Mouse (Mus musculus) embryonic facial prominence, embryonic 13.5 days (tissue): ENCODE results near the gene Prkar1b. TPM values are rescaled to one million over a fixed set of nuclear protein-coding genes. Genes with fewer than 3 reads are reported as not detected.

Source experiments
- ATAC-seq: fragments of 200-750 bp; cut with Nextera tagmentation; 2 replicates; pipeline ENCODE4 v1.8.0; 2017; ENCODE audit warnings: low read depth; ENCODE audit not compliant: insufficient number of reproducible peaks, insufficient read depth, low FRiP score, low TSS enrichment
- H3K27ac ChIP-seq: fragments of 300-500 bp; sonication (generic); 2 replicates; pipeline ENCODE4 v1.5.1; 2015; ENCODE audit warnings: moderate library complexity, mild to moderate bottlenecking, inconsistent platforms
- H3K27me3 ChIP-seq: fragments of 300-500 bp; sonication (generic); 2 replicates; pipeline ENCODE4 v1.6.1; 2015; ENCODE audit warnings: mild to moderate bottlenecking, inconsistent platforms
- H3K36me3 ChIP-seq: fragments of 300-500 bp; sonication (generic); 2 replicates; pipeline ENCODE4 v1.6.1; 2015; ENCODE audit warnings: mild to moderate bottlenecking, inconsistent platforms
- H3K4me1 ChIP-seq: fragments of 300-500 bp; sonication (generic); 2 replicates; pipeline ENCODE4 v1.6.1; 2015; ENCODE audit warnings: inconsistent platforms
- H3K4me2 ChIP-seq: fragments of 300-500 bp; sonication (generic); 2 replicates; pipeline ENCODE4 v1.6.1; 2015; ENCODE audit warnings: moderate library complexity, mild to moderate bottlenecking, inconsistent platforms
- H3K4me3 ChIP-seq: fragments of 300-500 bp; sonication (generic); 2 replicates; pipeline ENCODE4 v1.5.1; 2015; ENCODE audit warnings: mild to moderate bottlenecking, inconsistent platforms
- H3K9ac ChIP-seq: fragments of 300-500 bp; sonication (generic); 2 replicates; pipeline ENCODE4 v1.6.1; 2015; ENCODE audit warnings: mild to moderate bottlenecking, inconsistent platforms
- H3K9me3 ChIP-seq: fragments of 300-500 bp; sonication (generic); 2 replicates; pipeline ENCODE4 v1.6.1; 2016; ENCODE audit warnings: inconsistent platforms
- WGBS: fragments of 180-500 bp; shearing (Covaris S2); methylation state at CpG from one replicate; pipeline ENCODE4 v1.1.7; 2015; ENCODE audit warnings: mixed read lengths; 5-methylcytosine and 5-hydroxymethylcytosine counted together
- polyA plus RNA-seq: library from polyadenylated mRNA; unstranded; fragments of >200 nt; fragmentation: Nextera tagmentation; extraction: Ambion mirVana; gene quantifications from 2 replicates; pipeline ENCODE4 v1.2.1, GENCODE M21; 2015

Gene Prkar1b
- polyA plus RNA-seq, 1 experiment from 2014 or later: 27.7 TPM

DNA sequence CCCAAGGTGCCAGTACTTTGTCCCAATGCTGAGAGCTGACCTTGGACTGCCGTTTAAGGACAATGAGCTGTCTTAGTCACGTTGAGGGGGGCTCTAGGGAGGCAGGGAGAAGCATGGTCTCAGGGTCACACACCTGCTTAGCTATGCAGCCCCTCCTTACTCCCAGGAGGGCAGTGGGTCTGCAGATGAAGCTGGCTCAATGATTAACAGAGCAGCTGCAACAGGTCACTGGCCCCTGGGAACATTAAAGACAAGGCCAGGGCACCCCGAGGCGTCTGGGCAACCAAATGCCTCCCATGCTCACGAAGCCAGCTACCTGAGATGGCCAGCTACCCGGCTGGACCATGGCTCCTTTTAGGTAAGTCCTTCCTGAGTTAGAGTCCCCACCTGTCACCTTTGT is 129.2 kb downstream of the Prkar1b start:
- Histone ChIP-seq H3K27me3 (no peaks in the 10 kb centered on the region), H3K27ac (no peak overlapping the region), H3K9me3 (no peaks in the 10 kb centered on the region), H3K4me1 (no peaks in the 10 kb centered on the region), H3K9ac (no peak overlapping the region), H3K36me3 (peaks cover 12% of the 10 kb centered on the region), H3K4me3 (no peak overlapping the region), H3K4me2 (no peak overlapping the region)
- no peak for ATAC-seq
- 69% methylated on average over 6 of the region's 6 CpGs for WGBS

DNA sequence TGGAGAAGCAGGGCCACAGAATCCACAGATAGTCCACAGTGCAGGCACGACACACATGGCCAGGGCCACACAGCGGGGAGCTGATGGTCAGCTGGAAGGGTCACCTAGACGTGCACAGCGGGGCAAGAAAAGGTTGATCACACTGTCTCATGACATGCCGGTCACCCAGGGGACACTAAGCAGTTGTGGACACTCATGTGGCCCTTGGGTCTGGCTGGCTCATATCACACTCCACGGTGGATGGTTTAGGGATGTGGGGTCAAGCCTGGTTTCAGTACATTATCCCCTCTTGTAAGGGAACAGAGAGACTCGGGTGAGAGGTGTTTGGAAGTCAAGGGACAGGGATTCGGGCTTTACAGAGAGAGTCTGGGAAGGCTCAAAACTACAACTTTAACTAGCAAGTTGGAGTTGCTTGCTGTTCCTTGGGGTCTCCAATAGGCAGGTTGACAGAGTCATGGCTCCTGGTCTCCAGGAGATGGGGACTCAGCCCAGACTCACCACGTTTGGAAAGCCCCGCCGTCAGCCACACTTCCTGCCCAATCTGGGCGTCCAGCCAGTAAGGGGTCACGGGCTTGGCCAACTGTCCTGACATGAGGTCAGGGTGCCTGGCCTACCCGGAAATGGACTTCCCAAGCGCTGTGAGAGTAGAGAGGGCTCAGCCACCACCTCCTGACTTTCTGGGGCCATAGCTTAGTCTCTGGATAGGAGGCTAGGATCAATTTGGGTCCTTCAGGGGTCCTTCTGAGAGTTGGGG is 132.3 kb downstream of the Prkar1b start:
- peaks cover 12% of the 10 kb centered on the region for H3K36me3 ChIP-seq
- H3K27ac ChIP-seq: no peak overlapping the region
- no peak overlapping the region for H3K4me2 ChIP-seq
- H3K4me1 ChIP-seq: no peaks in the 10 kb centered on the region
- H3K9ac ChIP-seq: no peak overlapping the region
- H3K9me3 ChIP-seq: no peaks in the 10 kb centered on the region
- WGBS: 81% methylated on average over 15 of the region's 15 CpGs
- no peak overlapping the region for H3K4me3 ChIP-seq
- no peak for ATAC-seq
- no peaks in the 10 kb centered on the region for H3K27me3 ChIP-seq

DNA sequence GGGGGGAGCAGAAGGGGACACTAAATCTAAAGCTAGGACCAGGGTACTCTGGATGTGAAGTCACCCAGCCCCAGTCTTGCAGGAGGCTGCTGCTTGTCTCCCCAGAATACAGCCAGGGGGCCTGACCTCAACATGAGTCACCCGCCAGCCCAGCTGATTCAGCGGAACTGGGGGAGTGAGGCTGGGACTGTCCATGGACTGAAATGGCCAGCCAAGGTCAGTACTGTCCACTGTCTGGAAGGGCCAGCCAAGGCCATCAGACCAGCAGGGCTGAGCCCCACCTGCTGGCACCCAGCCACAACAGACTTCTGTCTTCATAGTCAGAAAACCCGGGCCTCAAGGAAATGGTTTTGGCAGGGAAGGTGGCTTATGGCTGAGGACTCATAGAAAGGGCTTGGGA is 134.7 kb downstream of the Prkar1b start:
- H3K27me3 ChIP-seq: no peaks in the 10 kb centered on the region
- no peak overlapping the region for H3K4me3 ChIP-seq
- WGBS: 72% methylated on average over 3 of the region's 3 CpGs
- peaks cover 12% of the 10 kb centered on the region for H3K36me3 ChIP-seq
- H3K27ac ChIP-seq: no peak overlapping the region
- 0 out of 2 replicates have a peak, but pooled peaks have one; percentile 44 for ATAC-seq
- no peak overlapping the region for H3K4me2 ChIP-seq
- H3K4me1 ChIP-seq: no peaks in the 10 kb centered on the region
- H3K9ac ChIP-seq: no peak overlapping the region
- no peaks in the 10 kb centered on the region for H3K9me3 ChIP-seq

DNA sequence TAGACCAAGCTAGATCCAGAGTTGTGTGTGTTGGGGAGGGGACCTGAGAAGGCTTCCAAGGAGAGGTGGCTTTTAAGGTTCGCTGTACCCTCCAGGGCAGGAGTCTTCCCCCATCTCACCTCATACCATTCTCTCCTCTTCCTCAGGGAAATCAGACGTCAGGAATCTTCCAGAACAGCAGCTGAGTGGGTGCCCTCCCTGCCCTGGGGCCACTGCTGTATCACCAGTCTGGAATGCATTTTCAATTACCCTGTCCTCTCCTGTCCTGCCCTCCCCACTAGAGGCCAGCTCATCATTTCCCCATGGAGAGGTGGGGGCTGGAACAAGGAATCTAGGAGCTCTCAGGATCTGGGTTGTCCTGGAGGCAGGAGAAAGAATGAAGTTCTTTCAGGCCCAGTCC is 139.2 kb downstream of the Prkar1b start:
- WGBS: 58% methylated on average over 2 of the region's 2 CpGs
- peaks cover 4% of the 10 kb centered on the region; the same call in 1 of the 2 replicates for H3K27me3 ChIP-seq

DNA sequence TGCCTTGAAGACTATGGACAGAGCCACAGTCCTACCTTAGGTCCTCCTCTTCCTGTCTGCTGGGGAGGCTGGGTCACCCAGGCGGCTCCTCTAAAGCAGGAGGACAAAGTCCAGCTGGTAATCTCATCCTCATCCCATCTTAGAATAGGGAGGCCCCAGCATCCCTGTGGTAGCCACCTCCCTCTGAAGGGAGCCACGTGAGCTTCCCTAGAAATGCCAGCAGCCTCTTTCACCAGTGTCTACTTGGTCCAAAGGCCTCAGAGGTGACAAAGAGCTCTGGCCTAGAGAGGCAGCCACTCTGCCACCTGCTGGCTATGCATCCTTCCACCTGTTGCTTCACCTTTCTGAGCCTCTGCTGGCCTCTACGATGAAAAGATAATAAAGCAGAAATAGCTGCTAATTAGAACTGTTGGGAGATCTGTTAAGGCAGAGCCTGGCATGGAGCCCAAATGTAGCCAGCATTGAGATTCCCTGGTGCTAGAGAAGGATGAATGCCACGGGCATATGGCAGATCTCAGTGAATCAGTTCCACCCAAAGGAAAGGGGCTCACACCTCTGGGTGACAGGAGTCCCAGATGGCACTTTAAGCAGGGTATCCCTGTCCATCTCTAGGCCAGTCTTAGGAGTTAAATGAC is 142.5 kb downstream of the Prkar1b start:
- Histone ChIP-seq H3K9ac (no peak overlapping the region), H3K4me1 (no peaks in the 10 kb centered on the region), H3K9me3 (no peaks in the 10 kb centered on the region), H3K27ac (no peak overlapping the region), H3K27me3 (peaks cover 10% of the 10 kb centered on the region; the same call in 1 of the 2 replicates), H3K36me3 (no peaks in the 10 kb centered on the region), H3K4me2 (no peak overlapping the region), H3K4me3 (no peak overlapping the region)
- WGBS: 53% methylated on average over 4 of the region's 4 CpGs
- no peak for ATAC-seq

More for the DNA sequence above, 139.2 kb downstream of the Prkar1b start:
- H3K9me3 ChIP-seq: no peaks in the 10 kb centered on the region
- no peak overlapping the region for H3K4me2 ChIP-seq
- no peak overlapping the region for H3K27ac ChIP-seq
- H3K36me3 ChIP-seq: no peaks in the 10 kb centered on the region
- no peaks in the 10 kb centered on the region for H3K4me1 ChIP-seq
- ATAC-seq: no peak
- no peak overlapping the region for H3K4me3 ChIP-seq
- H3K9ac ChIP-seq: no peak overlapping the region

DNA sequence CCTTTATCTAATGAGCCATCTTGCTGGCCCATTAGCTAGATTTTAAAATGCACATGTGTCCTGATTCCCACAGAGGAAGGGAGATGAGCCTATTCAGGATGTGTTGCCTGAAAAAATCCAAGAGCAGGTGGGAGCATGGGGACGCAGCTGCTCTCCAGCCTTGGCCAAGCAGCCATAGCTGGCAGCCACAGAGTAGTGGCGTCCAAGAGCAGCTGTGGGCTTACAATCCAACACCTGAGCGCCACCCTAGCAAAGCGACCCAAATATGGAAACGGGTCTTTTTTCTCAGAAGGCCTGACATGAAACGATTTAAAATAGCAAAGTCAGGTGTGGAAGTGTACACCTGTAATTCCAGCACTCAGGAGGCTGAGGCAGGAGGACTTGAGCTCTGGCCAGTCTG is 145.2 kb downstream of the Prkar1b start:
- Histone ChIP-seq H3K4me1 (0 out of 2 replicates have a peak, but pooled peaks cover 2% of the 10 kb centered on the region), H3K27ac (no peak overlapping the region), H3K36me3 (no peaks in the 10 kb centered on the region), H3K9me3 (no peaks in the 10 kb centered on the region), H3K9ac (no peak overlapping the region), H3K4me2 (no peak overlapping the region), H3K27me3 (peaks cover 34% of the 10 kb centered on the region), H3K4me3 (no peak overlapping the region)
- WGBS: 86% methylated on average over 6 of the region's 6 CpGs
- ATAC-seq: no peak

DNA sequence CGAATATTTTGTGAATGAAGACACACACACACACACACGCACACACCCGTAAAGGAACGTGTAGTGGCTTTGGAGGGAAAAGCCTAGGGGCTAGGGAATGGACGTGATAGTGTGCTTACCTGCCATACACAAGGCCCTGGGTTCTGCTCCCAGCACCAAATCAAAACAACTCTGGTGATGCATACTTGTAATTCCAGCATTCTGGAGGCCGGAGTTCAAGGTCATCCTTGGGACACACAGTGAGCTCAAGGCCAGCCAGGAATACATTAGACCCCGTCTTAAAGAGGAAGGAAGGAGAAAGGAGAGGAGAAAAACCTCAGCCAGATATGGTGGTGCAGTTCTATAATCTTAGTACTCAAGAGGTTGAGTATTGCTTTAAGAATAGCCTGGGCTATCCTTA is 150.1 kb downstream of the Prkar1b start:
- Histone ChIP-seq H3K9ac (no peak overlapping the region), H3K27ac (no peak overlapping the region), H3K4me3 (no peak overlapping the region), H3K36me3 (no peaks in the 10 kb centered on the region), H3K4me2 (no peak overlapping the region), H3K27me3 (peaks cover 66% of the 10 kb centered on the region), H3K9me3 (no peaks in the 10 kb centered on the region), H3K4me1 (peaks cover 38% of the 10 kb centered on the region)
- ATAC-seq: no peak
- 57% methylated on average over 7 of the region's 7 CpGs for WGBS

DNA sequence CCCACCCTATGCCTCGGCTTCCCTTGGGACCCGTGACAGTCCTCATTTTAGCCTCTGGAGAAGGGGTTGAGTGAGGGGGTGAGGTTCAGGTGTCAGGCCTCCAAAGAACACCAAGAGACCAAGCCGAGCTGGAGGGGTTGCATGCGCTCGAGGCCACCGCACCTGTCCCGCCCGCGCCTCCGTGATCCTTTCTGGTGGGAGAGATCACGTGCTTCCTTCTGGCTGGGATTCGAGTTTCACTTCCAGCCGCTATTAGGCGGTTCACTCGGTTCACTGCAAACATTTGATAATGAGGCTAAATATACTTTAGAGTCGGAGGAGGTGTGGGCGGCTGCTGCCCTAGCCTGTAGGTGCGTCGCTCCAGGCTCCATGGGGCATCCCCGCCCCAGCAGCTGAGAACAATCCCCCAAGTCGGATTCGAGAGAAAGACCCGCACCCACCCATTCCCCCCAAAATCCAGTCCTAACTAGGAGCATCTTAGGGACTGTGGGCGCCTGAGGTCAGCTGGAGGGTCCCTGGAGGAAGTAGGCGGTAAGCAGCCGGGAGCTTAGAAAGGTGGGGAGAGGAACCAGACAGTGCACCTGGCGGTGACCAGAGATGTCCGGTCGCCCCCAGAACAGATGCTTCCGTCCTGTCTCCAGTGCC is 151.7 kb downstream of the Prkar1b start:
- H3K4me3 ChIP-seq: peak overlapping the region; percentile 79
- H3K9me3 ChIP-seq: no peaks in the 10 kb centered on the region
- peak overlapping the region; percentile 21; the same call in 1 of the 2 replicates for H3K9ac ChIP-seq
- no peak for ATAC-seq
- no peak overlapping the region for H3K27ac ChIP-seq
- WGBS: under 1% methylated on average over 30 of the region's 30 CpGs
- peak overlapping the region; percentile 94 for H3K4me2 ChIP-seq
- no peaks in the 10 kb centered on the region for H3K36me3 ChIP-seq
- peaks cover 53% of the 10 kb centered on the region for H3K4me1 ChIP-seq
- peaks cover 79% of the 10 kb centered on the region for H3K27me3 ChIP-seq

DNA sequence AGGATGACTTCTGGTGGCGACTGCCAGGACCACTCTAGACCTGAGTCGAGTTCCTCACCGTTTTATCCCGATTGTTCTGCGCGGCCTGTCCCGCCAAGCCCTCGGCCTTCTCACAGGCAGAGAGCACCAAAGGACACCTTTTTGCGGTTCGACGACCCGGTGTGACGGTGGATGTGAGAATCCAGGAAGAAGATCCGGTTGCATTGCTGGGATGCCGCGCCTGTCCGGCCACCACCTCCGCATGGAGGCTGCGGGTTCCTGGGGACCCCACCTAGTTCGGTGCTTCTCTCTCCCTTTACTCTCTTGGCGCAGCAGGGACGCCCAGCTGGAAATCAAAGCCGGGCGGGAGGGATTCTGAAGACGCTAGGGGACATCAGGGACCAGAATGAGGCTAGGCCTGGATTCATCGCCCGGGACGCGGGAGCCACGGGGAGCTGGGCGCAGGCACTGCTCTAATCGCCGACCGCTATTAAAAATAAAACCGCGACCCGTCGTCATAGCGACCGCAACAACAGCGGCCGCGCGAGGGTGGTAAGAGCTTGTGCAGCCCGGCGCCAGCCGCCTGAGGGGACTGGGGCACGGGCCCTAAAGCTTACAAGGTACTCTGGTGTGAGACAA is 152.5 kb downstream of the Prkar1b start, which contains the start of gene Pdgfa:
Gene Pdgfa, minus strand, starts transcription at position 200 of the 618 bp plus-strand sequence.
- Histone ChIP-seq H3K4me2 (peak within 1 kb of the TSS; percentile 94), H3K36me3 (no peaks in the 10 kb centered on the region), H3K27me3 (peaks cover 87% of the 10 kb centered on the region), H3K9ac (peak within 1 kb of the TSS; percentile 83), H3K27ac (peak within 1 kb of the TSS; percentile 88), H3K9me3 (no peaks in the 10 kb centered on the region), H3K4me3 (peak within 1 kb of the TSS; percentile 79), H3K4me1 (peaks cover 60% of the 10 kb centered on the region)
- WGBS: 2% methylated on average over 48 of the region's 48 CpGs
- no peak for ATAC-seq

DNA sequence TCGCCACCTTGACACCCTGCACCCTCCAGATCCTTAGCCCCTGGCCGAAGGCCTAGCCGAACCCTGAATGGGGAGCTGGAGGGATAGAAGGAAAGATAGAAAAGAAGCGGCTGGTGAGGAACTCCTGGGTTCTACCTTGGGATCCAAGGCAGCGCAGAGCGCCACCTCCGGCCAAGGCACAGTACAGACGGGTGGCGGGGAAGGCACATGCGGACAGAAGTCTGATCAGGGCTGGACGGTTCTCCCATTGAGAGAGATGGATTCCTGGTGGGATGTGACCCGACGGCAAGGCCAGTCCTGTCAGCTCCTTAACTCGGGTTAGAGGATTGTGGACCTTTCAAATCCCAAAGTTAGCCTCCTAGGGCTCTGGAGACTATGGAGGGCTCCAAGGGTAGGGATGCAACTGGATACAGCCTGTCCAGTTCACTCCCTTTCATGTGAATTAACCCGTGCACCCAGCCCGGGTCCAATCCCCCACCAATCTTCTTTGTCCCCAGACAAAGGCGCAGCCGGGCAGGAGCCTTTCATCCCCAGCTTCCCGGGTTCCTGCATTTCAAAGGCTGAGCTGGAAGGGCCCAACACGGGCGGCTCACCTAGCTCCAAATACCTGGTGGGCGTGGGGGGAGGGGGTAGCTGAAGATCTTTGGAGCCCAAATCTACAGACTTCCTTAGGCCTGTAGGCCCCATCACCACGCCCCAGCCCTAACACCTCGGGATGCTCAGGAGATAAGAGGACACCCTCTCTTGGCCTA is 153.3 kb downstream of the Prkar1b start:
- Histone ChIP-seq H3K4me2 (peak overlapping the region; percentile 94), H3K27ac (peak overlapping the region; percentile 88), H3K4me1 (peaks cover 65% of the 10 kb centered on the region), H3K36me3 (no peaks in the 10 kb centered on the region), H3K9me3 (no peaks in the 10 kb centered on the region), H3K27me3 (peaks cover 88% of the 10 kb centered on the region), H3K9ac (peak overlapping the region; percentile 83), H3K4me3 (peak overlapping the region; percentile 79)
- 4% methylated on average over 24 of the region's 24 CpGs for WGBS
- no peak for ATAC-seq
